Mouse (Mus musculus) small intestine, adult 2 months (tissue): ENCODE data around the gene Psg22.
"Not testable (repeated sequence)": the region's sequence is repeated elsewhere in the genome, so short reads cannot be mapped to it uniquely, and the experiment has no call there.

ENCODE experiments used
- CTCF ChIP-seq: fragments of 200-500 bp; IDR thresholded peaks from 2 replicates; pipeline ENCODE4 v1.5.1; 2012; ENCODE audit warnings: low read depth, mild to moderate bottlenecking, control low read depth, inconsistent platforms, low read length, moderate library complexity, mixed read lengths; ENCODE audit not compliant: insufficient replicate concordance, insufficient read length; ENCODE audit errors: extremely low read depth
- POLR2A ChIP-seq: fragments of 200-500 bp; IDR thresholded peaks from 2 replicates; pipeline ENCODE4 v1.6.1; 2012; ENCODE audit warnings: low read depth, mild to moderate bottlenecking, control low read depth, inconsistent platforms, low read length, moderate library complexity

DNA sequence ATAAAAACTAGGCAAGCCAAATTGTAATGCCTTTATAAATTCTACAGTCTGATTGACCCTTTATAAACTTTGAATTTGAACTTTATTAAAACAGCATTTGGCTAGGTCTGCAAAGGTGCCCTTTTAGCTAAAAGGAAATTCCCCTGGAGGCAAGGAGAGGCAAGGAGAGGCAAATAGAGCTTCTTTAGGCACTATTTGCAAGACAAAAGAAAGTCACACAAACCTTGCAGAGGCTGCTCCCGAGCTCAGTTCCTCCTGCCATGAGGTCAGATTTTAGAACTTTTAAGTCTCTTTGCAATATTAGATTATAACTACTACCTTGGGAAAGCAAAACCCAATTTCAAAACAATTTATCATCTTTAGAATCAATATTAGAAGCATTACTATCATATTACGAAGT, 29.5 kb downstream of the Psg22 start:
- TF ChIP-seq CTCF, POLR2A: not testable (repeated sequence)
